Mouse (Mus musculus): ENCODE measurements at regions not wholly inside any gene's neighbourhood (a gene's known extent, or its start where the extent isn't known, plus 50 kb on each side); places are given as distances from the start of the nearest gene placed in this dataset.

- DNase-seq (ENCODE audit: low spot score): no peak
These were observed 312.7 kb upstream of the Cd180 start for GRCm38 (mm10) chr13:102380667-102381066.

- DNase-seq (ENCODE audit: low spot score): no peak
These were observed 301.4 kb upstream of the Cd180 start for GRCm38 (mm10) chr13:102391911-102392310.

- DNase-seq (ENCODE audit: low spot score): no peak
These were observed 300.3 kb upstream of the Cd180 start for GRCm38 (mm10) chr13:102392868-102393661.

- no peak for DNase-seq (ENCODE audit: low spot score)
These were observed 299.7 kb upstream of the Cd180 start for GRCm38 (mm10) chr13:102393662-102393970.

GRCm38 (mm10) chr13:102394057-102394456 lies 299.3 kb upstream of the Cd180 start:
- DNase-seq (ENCODE audit: low spot score): no peak

- DNase-seq (ENCODE audit: low spot score): no peak
These were observed 295.9 kb upstream of the Cd180 start for GRCm38 (mm10) chr13:102397411-102397810.

GRCm38 (mm10) chr13:102411840-102412239 lies 281.5 kb upstream of the Cd180 start:
- no peak for DNase-seq (ENCODE audit: low spot score)

GRCm38 (mm10) chr13:102434372-102434954 lies 258.9 kb upstream of the Cd180 start:
- DNase-seq (ENCODE audit: low spot score): no peak

- DNase-seq (ENCODE audit: low spot score): no peak
These were observed 250.7 kb upstream of the Cd180 start for GRCm38 (mm10) chr13:102442676-102443075.

GRCm38 (mm10) chr13:102447310-102447709 lies 246.0 kb upstream of the Cd180 start:
- no peak for DNase-seq (ENCODE audit: low spot score)

GRCm38 (mm10) chr13:102449416-102450121 lies 243.8 kb upstream of the Cd180 start:
- DNase-seq (ENCODE audit: low spot score): no peak

- no peak for DNase-seq (ENCODE audit: low spot score)
These were observed 242.2 kb upstream of the Cd180 start for GRCm38 (mm10) chr13:102451176-102451575.

GRCm38 (mm10) chr13:102458711-102459110 lies 234.6 kb upstream of the Cd180 start:
- DNase-seq (ENCODE audit: low spot score): no peak

GRCm38 (mm10) chr13:102463993-102464392 lies 229.4 kb upstream of the Cd180 start:
- no peak for DNase-seq (ENCODE audit: low spot score)

- DNase-seq (ENCODE audit: low spot score): no peak
These were observed 211.5 kb upstream of the Cd180 start for GRCm38 (mm10) chr13:102481906-102482305.

- DNase-seq (ENCODE audit: low spot score): no peak
These were observed 210.9 kb upstream of the Cd180 start for GRCm38 (mm10) chr13:102482451-102482850.

GRCm38 (mm10) chr13:102487416-102488097 lies 205.8 kb upstream of the Cd180 start:
- DNase-seq (ENCODE audit: low spot score): no peak

GRCm38 (mm10) chr13:102491370-102491769 lies 202.0 kb upstream of the Cd180 start:
- DNase-seq (ENCODE audit: low spot score): no peak

- no peak for DNase-seq (ENCODE audit: low spot score)
These were observed 189.0 kb upstream of the Cd180 start for GRCm38 (mm10) chr13:102504157-102504947.

- no peak for DNase-seq (ENCODE audit: low spot score)
These were observed 186.1 kb upstream of the Cd180 start for GRCm38 (mm10) chr13:102507226-102507625.

GRCm38 (mm10) chr13:102507916-102508315 lies 185.4 kb upstream of the Cd180 start:
- no peak for DNase-seq (ENCODE audit: low spot score)
